Mouse (Mus musculus): ENCODE measurements around the gene Kat7. TPM values are rescaled to one million over a fixed set of nuclear protein-coding genes. Genes with fewer than 3 reads are reported as not detected.

Gene Kat7
- total RNA-seq, 2 experiments from 2014 or later = 21.5 to 23.9 TPM

GRCm38 (mm10) chr11:95298146-95298545 is 11.9 kb downstream of the Kat7 start:
- intact Hi-C loops (cut with DNase I) = loop anchor here (5.0 kb wide), 1 partner anchor 41 kb away; no protein-coding TSS in a partner anchor
- Histone ChIP-seq H3K27ac (no peak overlapping the region), H3K4me3 (no peak overlapping the region)
- no peak for DNase-seq
- TF ChIP-seq CTCF (IDR thresholded peaks at IDR 0.05) = peak; percentile 82

GRCm38 (mm10) chr11:95295736-95296135 is 14.3 kb downstream of the Kat7 start:
- Histone ChIP-seq H3K27ac (no peak overlapping the region), H3K4me3 (no peak overlapping the region)
- TF ChIP-seq CTCF (IDR thresholded peaks at IDR 0.05) = no peak
- no peak for DNase-seq
- intact Hi-C loops (cut with DNase I) = loop anchor here (5.0 kb wide), 1 partner anchor 38 kb away; no protein-coding TSS in a partner anchor

- intact Hi-C loops (cut with DNase I) = no loop called here
- Histone ChIP-seq H3K27ac (no peak overlapping the region), H3K4me3 (no peak overlapping the region)
- no peak for DNase-seq
- no peak for TF ChIP-seq CTCF (IDR thresholded peaks at IDR 0.05)
Observed at GRCm38 (mm10) chr11:95293017-95293624, 16.9 kb downstream of the Kat7 start.

- no peak for DNase-seq
- intact Hi-C loops (cut with DNase I) = no loop called here
- TF ChIP-seq CTCF (IDR thresholded peaks at IDR 0.05) = no peak
- no peak overlapping the region for H3K4me3 ChIP-seq
- no peak overlapping the region for H3K27ac ChIP-seq
Observed at GRCm38 (mm10) chr11:95291998-95292397, 18.0 kb downstream of the Kat7 start.

GRCm38 (mm10) chr11:95282331-95282730 is 27.7 kb downstream of the Kat7 start:
- Histone ChIP-seq H3K27ac (no peak overlapping the region), H3K4me3 (no peak overlapping the region)
- TF ChIP-seq CTCF (IDR thresholded peaks at IDR 0.05) = no peak
- no peak for DNase-seq
- intact Hi-C loops (cut with DNase I) = no loop called here

- Histone ChIP-seq H3K27ac (no peak overlapping the region), H3K4me3 (no peak overlapping the region)
- DNase-seq = no peak
- peak; percentile 20; the same call in 1 of the 2 replicates for TF ChIP-seq CTCF (IDR thresholded peaks at IDR 0.05)
- intact Hi-C loops (cut with DNase I) = no loop called here
Observed at GRCm38 (mm10) chr11:95279061-95279659, 30.9 kb downstream of the Kat7 start.

GRCm38 (mm10) chr11:95276056-95276455 is 34.0 kb downstream of the Kat7 start:
- no peak overlapping the region for H3K4me3 ChIP-seq
- intact Hi-C loops (cut with DNase I) = no loop called here
- no peak overlapping the region for H3K27ac ChIP-seq
- no peak for DNase-seq
- no peak for TF ChIP-seq CTCF (IDR thresholded peaks at IDR 0.05)

- DNase-seq = no peak
- Histone ChIP-seq H3K27ac (0 out of 2 replicates have a peak overlapping the region, but pooled peaks have one; percentile 20), H3K4me3 (no peak overlapping the region)
- TF ChIP-seq CTCF (IDR thresholded peaks at IDR 0.05) = no peak
- intact Hi-C loops (cut with DNase I) = no loop called here
Observed at GRCm38 (mm10) chr11:95274613-95275012, 35.4 kb downstream of the Kat7 start.

- Histone ChIP-seq H3K27ac (no peak overlapping the region), H3K4me3 (no peak overlapping the region)
- TF ChIP-seq CTCF (IDR thresholded peaks at IDR 0.05) = no peak
- DNase-seq = no peak
- intact Hi-C loops (cut with DNase I) = no loop called here
Observed at GRCm38 (mm10) chr11:95273661-95274060, 36.4 kb downstream of the Kat7 start.

- Histone ChIP-seq H3K27ac (0 out of 2 replicates have a peak overlapping the region, but pooled peaks have one; percentile 20), H3K4me3 (no peak overlapping the region)
- intact Hi-C loops (cut with DNase I) = no loop called here
- peak; percentile 61 for DNase-seq
- TF ChIP-seq CTCF (IDR thresholded peaks at IDR 0.05) = no peak
Observed at GRCm38 (mm10) chr11:95266540-95267245, 43.4 kb downstream of the Kat7 start.

GRCm38 (mm10) chr11:95264455-95265013 is 45.5 kb downstream of the Kat7 start:
- DNase-seq = no peak
- intact Hi-C loops (cut with DNase I) = no loop called here
- peak overlapping the region; percentile 80 for H3K27ac ChIP-seq
- no peak for TF ChIP-seq CTCF (IDR thresholded peaks at IDR 0.05)
- no peak overlapping the region for H3K4me3 ChIP-seq

GRCm38 (mm10) chr11:95263816-95264454 is 46.1 kb downstream of the Kat7 start:
- intact Hi-C loops (cut with DNase I) = no loop called here
- Histone ChIP-seq H3K4me3 (no peak overlapping the region), H3K27ac (peak overlapping the region; percentile 80)
- no peak for TF ChIP-seq CTCF (IDR thresholded peaks at IDR 0.05)
- DNase-seq = peak; percentile 76

All from gastrocnemius, adult 2 months (tissue).